Mouse (Mus musculus) spleen, adult 2 months (tissue): ENCODE data around the gene Kansl2.

Experiments used
- CTCF ChIP-seq: fragments of 200-500 bp; IDR thresholded peaks from 2 replicates; pipeline ENCODE4 v1.5.1; 2011; ENCODE audit warnings: mild to moderate bottlenecking, inconsistent platforms; ENCODE audit not compliant: insufficient read depth, insufficient read length, insufficient replicate concordance; ENCODE audit errors: extremely low read depth
- POLR2A ChIP-seq: fragments of 200-500 bp; IDR thresholded peaks from 2 replicates; pipeline ENCODE4 v1.6.1; 2011; ENCODE audit warnings: low read depth, low read length, inconsistent platforms

DNA sequence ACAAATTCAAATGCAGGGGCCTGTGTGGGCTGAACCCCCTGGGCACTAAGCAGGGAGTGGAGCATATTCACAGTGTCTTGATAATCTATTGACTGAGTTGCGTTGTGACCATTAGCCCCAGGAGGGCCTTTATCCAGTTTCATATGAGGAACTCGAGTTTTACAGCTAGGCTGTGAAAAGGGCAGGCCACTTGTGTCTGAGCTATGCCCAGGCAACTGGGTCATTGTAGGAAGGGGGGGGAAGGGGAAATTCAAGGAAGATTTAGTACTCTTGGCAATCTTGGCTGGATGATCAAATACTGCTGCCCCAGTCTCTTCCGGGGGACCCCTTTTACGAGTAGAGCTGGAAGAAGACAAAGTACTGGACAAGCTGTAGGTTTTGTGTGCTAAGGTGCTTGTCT lies 9.3 kb upstream of the Kansl2 start:
- TF ChIP-seq POLR2A = no peak
- no peak for TF ChIP-seq CTCF
